Mouse (Mus musculus): ENCODE data around the gene Olfr1361. TPM values are rescaled to one million over a fixed set of nuclear protein-coding genes. Genes with fewer than 3 reads are reported as not detected.

Gene Olfr1361
- not detected in 2 replicates for polyA plus RNA-seq (2012; ENCODE audit: insufficient read depth, low replicate concordance)

DNA sequence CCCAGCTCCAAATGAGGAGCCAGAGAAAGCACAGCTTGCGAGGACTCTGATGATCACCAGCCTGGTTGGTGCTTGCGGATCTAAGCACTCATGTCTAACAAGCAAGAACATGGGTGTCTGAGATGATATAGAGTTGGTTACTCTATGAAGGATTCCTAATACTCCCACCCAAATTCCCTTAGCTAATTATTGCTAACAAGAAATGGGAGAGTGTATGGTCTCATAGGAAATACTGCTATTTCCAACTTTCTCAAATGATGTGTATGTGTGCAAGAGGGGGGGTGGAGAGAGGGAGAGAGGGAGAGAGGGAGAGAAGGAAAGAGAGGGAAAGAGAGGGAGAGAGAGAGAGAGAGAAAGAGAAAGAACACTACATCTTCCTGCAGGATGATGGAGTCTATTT is at the start of gene Olfr1361:
TSS of gene Olfr1361 (minus strand) at position 101 of the 400 bp plus-strand sequence.
- Histone ChIP-seq H3K27me3 (replicated peaks) (no peaks in the 10 kb centered on the region), H3K4me1 (peaks cover 4% of the 10 kb centered on the region), H3K4me3 (replicated peaks) (no peak within 1 kb of the TSS), H3K9me3 (peaks cover 5% of the 10 kb centered on the region; the same call in 1 of the 2 replicates), H3K36me3 (replicated peaks; ENCODE audit: low read length) (no peaks in the 10 kb centered on the region)
- TF ChIP-seq GATA1 (IDR thresholded peaks at IDR 0.05; ENCODE audit: borderline replicate concordance, low read length), result no peak
- no peak for TF ChIP-seq FLI1 (IDR thresholded peaks at IDR 0.05; ENCODE audit: low read length)

DNA sequence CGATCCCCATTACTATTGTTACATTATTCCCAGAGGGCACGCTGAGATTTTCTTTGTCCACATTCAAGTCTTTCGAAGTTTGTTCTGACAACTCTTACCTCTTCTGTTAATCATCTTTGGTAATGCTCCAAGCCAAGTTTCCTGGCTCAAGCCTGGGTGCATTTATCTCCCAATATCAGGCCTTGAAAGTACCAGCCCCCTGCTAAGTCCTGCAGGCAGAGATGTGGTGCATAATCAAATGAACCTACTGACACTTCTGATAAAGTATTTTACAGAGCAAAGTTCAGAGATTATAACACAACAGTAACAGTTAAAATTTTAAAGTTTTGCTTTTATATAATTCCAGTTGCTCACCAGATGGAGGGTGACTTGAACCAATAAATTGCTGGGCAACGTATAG is 48.5 kb upstream of the Olfr1361 start:
- no peaks in the 10 kb centered on the region for H3K36me3 ChIP-seq (replicated peaks; ENCODE audit: low read length)
- no peak for TF ChIP-seq GATA1 (IDR thresholded peaks at IDR 0.05; ENCODE audit: borderline replicate concordance, low read length)
- TF ChIP-seq FLI1 (IDR thresholded peaks at IDR 0.05; ENCODE audit: low read length), result no peak
- H3K9me3 ChIP-seq, result no peaks in the 10 kb centered on the region
- no peak overlapping the region for H3K4me3 ChIP-seq (replicated peaks)
- H3K4me1 ChIP-seq, result peaks cover 24% of the 10 kb centered on the region
- peaks cover 2% of the 10 kb centered on the region for H3K27me3 ChIP-seq (replicated peaks)

- no peaks in the 10 kb centered on the region for H3K9me3 ChIP-seq
- no peak for TF ChIP-seq GATA1 (IDR thresholded peaks at IDR 0.05; ENCODE audit: borderline replicate concordance, low read length)
- no peak for TF ChIP-seq FLI1 (IDR thresholded peaks at IDR 0.05; ENCODE audit: low read length)
- peaks cover 22% of the 10 kb centered on the region for H3K4me1 ChIP-seq
- peaks cover 2% of the 10 kb centered on the region for H3K27me3 ChIP-seq (replicated peaks)
- peak overlapping the region; percentile 93 for H3K4me3 ChIP-seq (replicated peaks)
- H3K36me3 ChIP-seq (replicated peaks; ENCODE audit: low read length), result no peaks in the 10 kb centered on the region
Observed at GRCm38 (mm10) chr13:21710821-21711525, 47.8 kb upstream of the Olfr1361 start.

DNA sequence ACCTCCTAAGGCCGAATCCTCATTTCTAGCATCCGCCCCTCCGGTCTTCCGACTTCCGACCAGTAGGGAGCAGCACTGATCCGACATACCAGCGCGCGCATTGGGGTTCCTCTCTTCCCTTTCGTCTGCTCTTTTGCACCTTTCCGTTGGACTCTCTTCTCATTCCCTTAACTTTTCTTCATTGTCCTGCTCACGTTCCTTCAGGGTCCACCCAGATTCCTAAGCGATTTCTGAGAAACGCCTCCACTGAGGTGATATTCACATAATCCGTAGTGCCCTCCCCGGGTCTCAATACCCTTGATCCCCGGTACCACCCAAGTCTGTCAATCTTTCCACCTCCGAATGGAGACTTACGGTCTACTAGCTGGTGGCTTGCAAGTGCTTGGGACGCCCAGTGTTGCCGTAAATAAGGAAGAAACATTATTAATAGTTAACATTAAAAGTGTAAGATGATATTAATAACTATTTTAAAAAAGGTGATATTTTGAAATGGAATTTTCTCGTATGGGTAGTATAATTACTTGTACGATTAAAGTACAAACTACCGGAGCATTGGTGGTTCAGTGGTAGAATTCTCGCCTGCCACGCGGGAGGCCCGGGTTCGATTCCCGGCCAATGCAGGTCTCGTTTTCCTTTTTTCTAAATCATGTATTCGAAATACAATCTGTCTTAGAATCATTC is 47.0 kb upstream of the Olfr1361 start:
- Histone ChIP-seq H3K9me3 (no peaks in the 10 kb centered on the region), H3K36me3 (replicated peaks; ENCODE audit: low read length) (no peaks in the 10 kb centered on the region), H3K4me3 (replicated peaks) (peak overlapping the region; percentile 93), H3K4me1 (peaks cover 19% of the 10 kb centered on the region), H3K27me3 (replicated peaks) (peaks cover 2% of the 10 kb centered on the region)
- TF ChIP-seq GATA1 (IDR thresholded peaks at IDR 0.05; ENCODE audit: borderline replicate concordance, low read length), result no peak

DNA sequence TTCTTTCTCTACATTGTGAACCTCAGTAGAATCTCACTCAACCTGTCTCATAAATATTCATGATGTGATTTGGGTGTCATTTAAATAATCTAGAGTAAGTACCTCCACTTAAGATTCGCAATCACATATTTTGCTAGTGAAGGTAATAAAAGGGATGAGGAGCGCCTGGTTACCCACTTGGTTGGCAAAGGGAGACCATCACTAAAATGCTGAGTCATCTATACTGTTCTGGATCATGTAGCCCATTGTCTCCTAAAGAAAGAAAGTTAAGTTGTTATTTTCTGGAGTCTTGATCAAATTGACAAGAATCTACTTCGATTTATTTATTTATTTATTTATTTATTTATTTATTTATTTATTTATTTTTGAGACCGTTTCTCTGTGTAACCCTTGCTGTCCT is 43.5 kb upstream of the Olfr1361 start:
- H3K9me3 ChIP-seq, result no peaks in the 10 kb centered on the region
- H3K27me3 ChIP-seq (replicated peaks), result peaks cover 5% of the 10 kb centered on the region
- no peaks in the 10 kb centered on the region for H3K36me3 ChIP-seq (replicated peaks; ENCODE audit: low read length)
- H3K4me3 ChIP-seq (replicated peaks), result no peak overlapping the region
- peaks cover 11% of the 10 kb centered on the region for H3K4me1 ChIP-seq
- no peak for TF ChIP-seq GATA1 (IDR thresholded peaks at IDR 0.05; ENCODE audit: borderline replicate concordance, low read length)
- no peak for TF ChIP-seq FLI1 (IDR thresholded peaks at IDR 0.05; ENCODE audit: low read length)

DNA sequence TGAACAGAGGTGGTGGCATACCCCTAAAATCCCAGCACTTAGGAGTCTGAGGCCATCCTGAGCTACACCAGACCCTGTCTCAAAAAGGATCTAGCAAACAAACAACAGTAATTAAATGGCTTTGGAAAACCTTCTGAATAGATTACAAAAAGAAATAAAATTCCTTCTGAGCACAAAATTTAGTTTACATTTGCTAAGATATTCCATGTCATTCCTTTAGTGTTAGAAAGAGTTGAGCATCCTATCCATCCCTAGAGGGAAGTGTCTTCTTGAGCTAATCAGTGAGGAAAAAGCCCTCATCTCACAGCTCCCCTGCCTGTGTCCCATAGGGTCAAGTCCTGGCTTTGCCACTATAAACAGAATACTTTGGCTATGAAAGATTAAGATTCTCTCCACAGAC is 34.6 kb upstream of the Olfr1361 start, which contains the start of gene Olfr1359:
TSS of gene Olfr1359 (plus strand) at position 301 of the 400 bp plus-strand sequence.
- peaks cover 12% of the 10 kb centered on the region for H3K4me1 ChIP-seq
- no peak for TF ChIP-seq FLI1 (IDR thresholded peaks at IDR 0.05; ENCODE audit: low read length)
- TF ChIP-seq GATA1 (IDR thresholded peaks at IDR 0.05; ENCODE audit: borderline replicate concordance, low read length), result no peak
- no peak within 1 kb of the TSS for H3K4me3 ChIP-seq (replicated peaks)
- H3K27me3 ChIP-seq (replicated peaks), result peaks cover 6% of the 10 kb centered on the region
- H3K9me3 ChIP-seq, result no peaks in the 10 kb centered on the region
- no peaks in the 10 kb centered on the region for H3K36me3 ChIP-seq (replicated peaks; ENCODE audit: low read length)

DNA sequence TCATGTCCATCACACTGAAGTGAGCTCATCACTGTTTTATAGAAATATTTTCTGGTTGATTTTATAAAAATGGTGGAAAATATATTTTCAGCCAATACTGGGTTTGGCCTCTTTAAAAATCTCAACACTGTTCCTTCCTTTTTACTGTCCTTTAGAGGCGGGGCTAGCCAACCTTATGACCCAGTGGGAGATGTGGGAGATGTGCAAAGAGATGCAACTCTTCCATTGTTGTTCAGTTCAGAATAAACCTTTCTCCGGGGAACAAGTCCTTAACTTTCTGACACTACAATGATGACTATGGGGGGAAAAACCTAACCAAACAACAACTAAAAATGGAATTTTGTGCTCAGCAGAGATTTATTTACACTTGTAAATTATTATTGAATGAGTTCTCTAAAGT is 14.1 kb upstream of the Olfr1361 start, which contains the start of gene Olfr1360:
TSS of gene Olfr1360 (minus strand) at position 101 of the 400 bp plus-strand sequence.
- no peaks in the 10 kb centered on the region for H3K4me1 ChIP-seq
- TF ChIP-seq GATA1 (IDR thresholded peaks at IDR 0.05; ENCODE audit: borderline replicate concordance, low read length), result no peak
- TF ChIP-seq FLI1 (IDR thresholded peaks at IDR 0.05; ENCODE audit: low read length), result no peak
- H3K9me3 ChIP-seq, result no peaks in the 10 kb centered on the region
- no peak within 1 kb of the TSS for H3K4me3 ChIP-seq (replicated peaks)
- no peaks in the 10 kb centered on the region for H3K27me3 ChIP-seq (replicated peaks)
- H3K36me3 ChIP-seq (replicated peaks; ENCODE audit: low read length), result no peaks in the 10 kb centered on the region

- H3K9me3 ChIP-seq, result peaks cover 4% of the 10 kb centered on the region
Observed at GRCm38 (mm10) chr13:21642418-21642817, 20.8 kb downstream of the Olfr1361 start, which contains the start of gene Olfr11. Olfr11 (minus strand) TSS chr13:21642518.

DNA sequence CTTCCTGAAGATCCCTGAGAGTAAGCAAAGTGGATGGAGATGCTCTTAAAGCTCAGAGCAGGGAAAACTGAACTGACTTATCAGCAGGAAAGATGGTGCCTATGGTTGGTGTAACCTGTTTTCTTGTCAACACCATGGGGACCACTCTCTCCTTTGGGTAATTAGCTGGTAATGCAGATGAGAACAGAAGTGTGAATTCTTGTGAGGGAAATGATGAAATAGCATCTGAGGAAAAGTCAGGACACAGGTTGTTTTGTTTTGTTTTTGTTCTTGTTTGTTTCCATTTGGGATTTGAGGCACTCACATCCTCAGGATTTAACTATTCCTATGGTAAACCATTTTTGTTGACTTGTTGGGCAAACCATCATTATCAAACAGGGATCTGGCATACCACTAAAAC is 49.3 kb downstream of the Olfr1361 start, which contains the start of gene Olfr1362:
TSS of gene Olfr1362 (minus strand) at position 101 of the 400 bp plus-strand sequence.
- TF ChIP-seq FLI1 (IDR thresholded peaks at IDR 0.05; ENCODE audit: low read length), result no peak
- no peak for TF ChIP-seq GATA1 (IDR thresholded peaks at IDR 0.05; ENCODE audit: borderline replicate concordance, low read length)
- Histone ChIP-seq H3K4me3 (replicated peaks) (no peak within 1 kb of the TSS), H3K27me3 (replicated peaks) (peaks cover 2% of the 10 kb centered on the region), H3K36me3 (replicated peaks; ENCODE audit: low read length) (no peaks in the 10 kb centered on the region), H3K4me1 (no peaks in the 10 kb centered on the region), H3K9me3 (no peaks in the 10 kb centered on the region)

More at GRCm38 (mm10) chr13:21642418-21642817, 20.8 kb downstream of the Olfr1361 start, which contains the start of gene Olfr11:
- Histone ChIP-seq H3K4me3 (replicated peaks) (no peak within 1 kb of the TSS), H3K36me3 (replicated peaks; ENCODE audit: low read length) (no peaks in the 10 kb centered on the region), H3K4me1 (no peaks in the 10 kb centered on the region), H3K27me3 (replicated peaks) (no peaks in the 10 kb centered on the region)
- TF ChIP-seq GATA1 (IDR thresholded peaks at IDR 0.05; ENCODE audit: borderline replicate concordance, low read length) (no peak), FLI1 (IDR thresholded peaks at IDR 0.05; ENCODE audit: low read length) (no peak)

Other genes starting within 250 kb of the Olfr1361 start
- gene Pgbd1, start 222.3 kb downstream of the Olfr1361 start, polyA plus RNA-seq (2012; ENCODE audit: insufficient read depth, low replicate concordance), result 0.07 TPM in 1 of 2 replicates, not detected in the other
- 0.70 TPM in 1 of 2 replicates, not detected in the other for gene Zscan26, start 209.7 kb downstream of the Olfr1361 start, polyA plus RNA-seq (2012; ENCODE audit: insufficient read depth, low replicate concordance)
- 0.92 TPM in 1 of 2 replicates, not detected in the other for gene Nkapl, start 194.9 kb downstream of the Olfr1361 start, polyA plus RNA-seq (2012; ENCODE audit: insufficient read depth, low replicate concordance)
- gene Zkscan4, start 184.5 kb downstream of the Olfr1361 start, polyA plus RNA-seq (2012; ENCODE audit: insufficient read depth, low replicate concordance), result not detected in 2 replicates
- gene Gm10065, start 183.9 kb downstream of the Olfr1361 start, polyA plus RNA-seq (2012; ENCODE audit: insufficient read depth, low replicate concordance), result not detected in 2 replicates
- gene AK157302, start 168.2 kb downstream of the Olfr1361 start, polyA plus RNA-seq (2012; ENCODE audit: insufficient read depth, low replicate concordance), result 0.04 TPM in 1 of 2 replicates, not detected in the other
- gene Gm11273, start 162.0 kb downstream of the Olfr1361 start, polyA plus RNA-seq (2012; ENCODE audit: insufficient read depth, low replicate concordance), result 6.5 and 41.0 TPM in 2 replicates
- gene Zkscan8, start 132.3 kb downstream of the Olfr1361 start, polyA plus RNA-seq (2012; ENCODE audit: insufficient read depth, low replicate concordance), result 0.20 TPM in 1 of 2 replicates, not detected in the other
- gene Olfr1366, start 120.6 kb downstream of the Olfr1361 start, polyA plus RNA-seq (2012; ENCODE audit: insufficient read depth, low replicate concordance), result not detected in 2 replicates
- gene Olfr1535, start 103.5 kb downstream of the Olfr1361 start, polyA plus RNA-seq (2012; ENCODE audit: insufficient read depth, low replicate concordance), result not detected in 2 replicates
- 0.10 TPM in 1 of 2 replicates, not detected in the other for gene Olfr1364, start 81.6 kb downstream of the Olfr1361 start, polyA plus RNA-seq (2012; ENCODE audit: insufficient read depth, low replicate concordance)
- gene Olfr1362, start 49.4 kb downstream of the Olfr1361 start, polyA plus RNA-seq (2012; ENCODE audit: insufficient read depth, low replicate concordance), result not detected in 2 replicates
- gene Olfr11, start 20.9 kb downstream of the Olfr1361 start, polyA plus RNA-seq (2012; ENCODE audit: insufficient read depth, low replicate concordance), result not detected in 2 replicates
- gene Olfr1360, start 14.0 kb upstream of the Olfr1361 start, polyA plus RNA-seq (2012; ENCODE audit: insufficient read depth, low replicate concordance), result not detected in 2 replicates
- not detected in 2 replicates for gene Olfr1359, start 34.7 kb upstream of the Olfr1361 start, polyA plus RNA-seq (2012; ENCODE audit: insufficient read depth, low replicate concordance)
- 3.6 TPM in 1 of 2 replicates, not detected in the other for gene Hist1h2bl, start 52.8 kb upstream of the Olfr1361 start, polyA plus RNA-seq (2012; ENCODE audit: insufficient read depth, low replicate concordance)
- 46.8 and 88.4 TPM in 2 replicates for gene Hist1h2ai, start 53.0 kb upstream of the Olfr1361 start, polyA plus RNA-seq (2012; ENCODE audit: insufficient read depth, low replicate concordance)
- gene Hist1h3h, start 54.3 kb upstream of the Olfr1361 start, polyA plus RNA-seq (2012; ENCODE audit: insufficient read depth, low replicate concordance), result 72.9 and 147 TPM in 2 replicates
- gene Hist1h2bm, start 58.7 kb upstream of the Olfr1361 start, polyA plus RNA-seq (2012; ENCODE audit: insufficient read depth, low replicate concordance), result 7.3 TPM in 1 of 2 replicates, not detected in the other
- 5.0 and 5.5 TPM in 2 replicates for gene Hist1h4j, start 71.7 kb upstream of the Olfr1361 start, polyA plus RNA-seq (2012; ENCODE audit: insufficient read depth, low replicate concordance)
- gene Hist1h4k, start 87.1 kb upstream of the Olfr1361 start, polyA plus RNA-seq (2012; ENCODE audit: insufficient read depth, low replicate concordance), result 53.8 and 106 TPM in 2 replicates
- gene Hist1h2ak, start 90.4 kb upstream of the Olfr1361 start, polyA plus RNA-seq (2012; ENCODE audit: insufficient read depth, low replicate concordance), result 18.0 and 72.9 TPM in 2 replicates
- gene Hist1h2bn, start 90.7 kb upstream of the Olfr1361 start, polyA plus RNA-seq (2012; ENCODE audit: insufficient read depth, low replicate concordance), result 7.1 TPM in 1 of 2 replicates, not detected in the other
- gene Hist1h1b, start 117.2 kb upstream of the Olfr1361 start, polyA plus RNA-seq (2012; ENCODE audit: insufficient read depth, low replicate concordance), result 3.0 TPM in 1 of 2 replicates, not detected in the other
- gene Hist1h3i, start 120.0 kb upstream of the Olfr1361 start, polyA plus RNA-seq (2012; ENCODE audit: insufficient read depth, low replicate concordance), result 50.5 and 69.6 TPM in 2 replicates
- 22.2 and 79.5 TPM in 2 replicates for gene Hist1h2an, start 123.8 kb upstream of the Olfr1361 start, polyA plus RNA-seq (2012; ENCODE audit: insufficient read depth, low replicate concordance)
- gene Hist1h2bp, start 124.1 kb upstream of the Olfr1361 start, polyA plus RNA-seq (2012; ENCODE audit: insufficient read depth, low replicate concordance), result 4.6 and 20.3 TPM in 2 replicates
- 83.2 and 173 TPM in 2 replicates for gene Hist1h2bq, start 146.8 kb upstream of the Olfr1361 start, polyA plus RNA-seq (2012; ENCODE audit: insufficient read depth, low replicate concordance)
- not detected in 2 replicates for gene Hist1h2ao, start 147.1 kb upstream of the Olfr1361 start, polyA plus RNA-seq (2012; ENCODE audit: insufficient read depth, low replicate concordance)
- 91.9 TPM in 1 of 2 replicates, not detected in the other for gene Hist1h4m, start 148.4 kb upstream of the Olfr1361 start, polyA plus RNA-seq (2012; ENCODE audit: insufficient read depth, low replicate concordance)
- 88.8 and 245 TPM in 2 replicates for gene Hist1h4n, start 168.8 kb upstream of the Olfr1361 start, polyA plus RNA-seq (2012; ENCODE audit: insufficient read depth, low replicate concordance)
- gene Hist1h2ap, start 170.1 kb upstream of the Olfr1361 start, polyA plus RNA-seq (2012; ENCODE audit: insufficient read depth, low replicate concordance), result 10,971 and 11,665 TPM in 2 replicates
- 74.1 and 174 TPM in 2 replicates for gene Hist1h2br, start 170.4 kb upstream of the Olfr1361 start, polyA plus RNA-seq (2012; ENCODE audit: insufficient read depth, low replicate concordance)